Mouse (Mus musculus): ENCODE measurements around the gene Pygo2.
A peak's percentile ranks its signal among the peaks of the same experiment; 100 is the strongest.

Gene Pygo2

DNA sequence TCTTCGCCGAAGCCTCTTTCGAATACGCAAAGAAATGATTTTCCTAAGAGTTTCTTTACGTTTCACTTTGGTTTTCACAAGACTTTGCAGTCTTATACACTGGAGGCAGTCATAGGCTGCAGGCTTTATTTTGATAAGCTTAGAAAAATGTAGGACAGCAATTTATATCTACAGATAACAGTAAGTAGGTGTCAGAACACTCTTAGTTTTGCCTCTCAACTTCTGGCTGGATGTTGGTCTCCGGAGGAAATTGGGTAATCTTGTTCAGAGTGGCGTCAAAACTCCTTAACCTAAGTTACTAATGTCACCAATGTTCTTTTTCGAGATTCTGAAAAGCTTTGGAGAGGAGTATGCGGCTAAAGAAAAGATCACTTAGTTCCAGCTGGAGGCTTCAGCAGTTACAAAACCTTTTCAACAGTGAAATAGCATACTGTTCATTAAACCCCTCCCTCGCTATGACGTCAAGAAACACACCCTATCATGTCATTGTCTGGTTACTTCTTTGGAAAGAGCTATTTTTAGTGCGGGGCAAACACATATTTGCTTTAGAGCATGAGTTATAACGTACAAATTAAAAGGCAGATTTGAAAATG lies 28.5 kb downstream of the Pygo2 start:
- no peak for DNase-seq

DNA sequence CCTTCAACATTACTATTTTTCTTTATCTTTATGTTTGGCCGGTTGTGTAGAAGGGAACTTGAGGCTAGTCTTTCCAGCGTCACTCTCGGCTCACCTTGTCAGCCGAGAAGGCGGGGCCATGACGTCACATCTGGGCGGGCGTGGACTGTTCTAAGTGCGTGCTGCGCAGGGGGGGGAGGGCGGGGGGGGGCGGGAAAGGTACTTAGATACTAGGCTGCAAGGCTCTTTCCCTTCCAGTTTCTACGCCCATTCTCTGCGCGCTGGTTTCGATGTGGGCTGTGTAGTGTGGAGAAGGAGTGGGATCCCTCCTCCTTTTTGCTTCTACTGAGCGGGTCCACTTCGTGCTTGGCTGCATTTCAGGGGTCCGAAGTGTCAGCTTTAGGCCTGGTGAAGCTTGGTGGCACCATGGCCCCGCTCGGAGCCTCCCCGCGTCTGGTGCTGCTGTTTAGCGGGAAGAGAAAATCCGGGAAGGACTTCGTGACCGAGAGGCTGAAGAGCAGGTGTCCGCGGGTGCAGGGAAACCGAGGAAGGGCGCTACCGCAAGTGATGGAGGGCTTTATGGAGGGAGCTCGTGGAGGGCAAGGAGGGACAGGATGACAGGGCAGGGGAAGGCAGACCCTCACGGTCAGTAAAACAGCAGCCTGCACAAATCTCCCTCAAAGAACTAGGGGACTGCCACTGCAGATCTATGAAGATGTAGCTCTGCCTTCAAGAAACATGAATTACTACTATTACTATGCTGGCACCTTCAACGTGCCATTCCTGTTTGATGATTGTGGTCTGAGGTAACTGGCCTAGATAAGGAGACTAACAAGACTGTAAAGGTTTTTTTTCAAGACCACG lies 29.2 kb downstream of the Pygo2 start:
- peak; percentile 94 for DNase-seq

- DNase-seq, result no peak
Observed at GRCm38 (mm10) chr3:89468268-89468667, 38.3 kb downstream of the Pygo2 start.

DNA sequence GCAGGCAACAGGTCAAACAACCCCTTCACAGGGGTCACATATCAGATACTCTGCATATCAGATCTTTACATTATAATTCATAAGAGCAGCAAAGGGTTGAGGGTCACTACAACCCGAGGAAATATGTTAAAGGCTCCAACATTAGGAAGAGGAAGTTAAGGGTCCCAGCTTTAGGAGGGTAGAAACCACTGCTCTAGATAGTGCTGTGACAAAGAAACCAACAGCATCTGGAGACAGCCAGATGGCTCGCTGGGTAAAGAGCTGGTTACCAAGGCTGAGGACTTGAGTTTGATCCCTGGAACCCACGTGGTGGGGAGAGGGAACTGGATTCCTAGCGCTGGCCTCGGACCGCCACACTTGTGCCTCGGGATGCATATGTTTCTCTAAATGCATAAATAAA lies 42.3 kb downstream of the Pygo2 start:
- no peak for DNase-seq

DNA sequence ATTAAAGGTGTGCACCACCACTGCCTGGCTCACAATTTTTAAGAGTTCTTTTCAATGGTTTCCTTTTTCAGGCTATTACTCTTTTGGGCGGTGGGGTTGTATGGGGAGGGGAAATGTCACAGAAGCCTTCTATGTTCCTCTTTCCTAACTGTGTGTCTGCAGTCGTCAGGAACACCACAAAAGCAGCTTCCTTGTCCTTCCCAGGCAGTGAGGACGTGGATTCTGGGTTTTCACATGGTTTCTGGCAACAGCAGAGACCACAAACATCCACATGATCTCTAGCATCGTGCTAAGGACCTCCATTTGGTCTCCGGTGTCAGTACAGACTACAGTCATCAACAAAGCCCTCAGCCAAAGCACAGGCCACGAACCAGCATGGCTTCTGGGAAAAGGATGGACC lies 43.8 kb downstream of the Pygo2 start:
- no peak for DNase-seq

- no peak for DNase-seq
Observed at GRCm38 (mm10) chr3:89479055-89479454, 49.0 kb downstream of the Pygo2 start.

GRCm38 (mm10) chr3:89481488-89481887 lies 51.5 kb downstream of the Pygo2 start:
- no peak for DNase-seq

DNA sequence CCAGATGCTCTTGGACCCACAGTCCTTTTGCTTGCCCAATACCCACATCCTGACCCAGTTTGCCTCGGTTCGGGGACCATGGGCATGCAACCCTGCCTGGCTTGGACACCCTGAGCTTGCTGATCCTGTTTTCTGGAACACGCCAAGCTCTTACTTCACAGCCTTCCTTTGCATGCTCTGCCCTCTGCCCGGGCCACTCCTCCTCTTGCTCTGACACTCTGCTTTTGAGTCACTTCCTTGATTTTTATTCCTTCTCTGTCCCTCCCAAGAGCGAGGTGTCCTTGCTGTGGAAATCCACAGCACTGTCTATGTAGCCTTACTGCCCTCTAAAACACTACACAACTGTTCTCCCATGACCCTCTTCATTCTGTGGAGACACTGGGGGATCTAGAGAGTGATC lies 52.2 kb downstream of the Pygo2 start:
- DNase-seq, result no peak

All from right cerebral cortex, postnatal 14 days (tissue).